12 mouse cellular contexts compared by ENCODE assay signal in genomic region chr7:49267621-49268325, GRCm38 (mm10).
DNase-seq lines count a peak whose midpoint lies in the region; ATAC-seq lines count a peak whose summit lies in the region.
"Had no signal": no experiment of that assay in that cellular context is flagged by ENCODE, and none has a peak within 500 bp of the region (broad histone marks: within the 10 kb centered on the region; RNA-seq: fewer than 3 reads in every experiment).

No protein-coding gene starts in this region.

- no peaks in the 10 kb centered on the region for H3K27me3 ChIP-seq in neural tube, embryonic 13.5 days
- H3K27me3 ChIP-seq: stomach, embryonic 15.5 days had no signal

- H3K4me3 ChIP-seq in neural tube, embryonic 13.5 days = no peak overlapping the region
- H3K4me3 ChIP-seq: limb, embryonic 12.5 days; stomach, embryonic 15.5 days had no signal

- peak; percentile 69 for DNase-seq in gastrocnemius, adult 18-20 months (ENCODE audit: low spot score)
- no peak for DNase-seq in gastrocnemius, postnatal 10 days
- DNase-seq in neural tube, embryonic 10.5 days (ENCODE audit: extremely low spot score, low spot score) = no peak
- peak; percentile 74 to 81 for DNase-seq in left cerebral cortex, postnatal 14 days (ENCODE audit: low spot score in 2 of 2)
- DNase-seq in ovary, adult 18-20 months (ENCODE audit: low spot score) = no peak
- no peak for DNase-seq in adrenal gland, adult (ENCODE audit: inconsistent age in 2 of 2, low spot score in 1 of 2)
- DNase-seq: kidney, adult 9 months; lung, postnatal 36 days had no signal

- WGBS in neural tube, embryonic 13.5 days = 81% methylated on average over 12 of the region's 12 CpGs

- peaks cover 32% of the 10 kb centered on the region for H3K4me1 ChIP-seq in neural tube, embryonic 13.5 days (replicated peaks)
- H3K4me1 ChIP-seq: stomach, embryonic 15.5 days had no signal

- H3K9me3 ChIP-seq in neural tube, embryonic 13.5 days = no peaks in the 10 kb centered on the region
- H3K9me3 ChIP-seq: limb, embryonic 12.5 days; stomach, embryonic 15.5 days had no signal

- H3K36me3 ChIP-seq in neural tube, embryonic 13.5 days = no peaks in the 10 kb centered on the region
- H3K36me3 ChIP-seq: limb, embryonic 12.5 days; stomach, embryonic 15.5 days had no signal

- no peak overlapping the region for H3K4me2 ChIP-seq in neural tube, embryonic 13.5 days
- H3K4me2 ChIP-seq: limb, embryonic 12.5 days; stomach, embryonic 15.5 days had no signal

- no peak for ATAC-seq in neural tube, embryonic 13.5 days (ENCODE audit: low read depth)
- ATAC-seq in megakaryocyte-erythroid progenitor cell, adult 5-6 weeks (replicated peaks; ENCODE audit: low FRiP score, low TSS enrichment, poor library complexity, severe bottlenecking) = no peak

- no peak overlapping the region for H3K9ac ChIP-seq in neural tube, embryonic 13.5 days
- H3K9ac ChIP-seq: limb, embryonic 12.5 days; stomach, embryonic 15.5 days had no signal

- intact Hi-C loops in left cerebral cortex, postnatal 14 days (cut with DNase I) = no loop called here

- H3K27ac ChIP-seq in neural tube, embryonic 13.5 days (replicated peaks) = 0 out of 2 replicates have a peak overlapping the region, but pooled peaks have one; percentile 3
- H3K27ac ChIP-seq: limb, embryonic 12.5 days; stomach, embryonic 15.5 days had no signal

Comparison
In these comparisons a context has a peak if more than half of its experiments do, and no peak if none do; other contexts are left out.
1. DNase-seq: peak in gastrocnemius, adult 18-20 months (single experiment) and left cerebral cortex, postnatal 14 days (2 of 2); none in gastrocnemius, postnatal 10 days (single experiment), neural tube, embryonic 10.5 days (single experiment), ovary, adult 18-20 months (single experiment) and adrenal gland, adult (0 of 2).